Mouse (Mus musculus): ENCODE data around the gene Sinhcaf.

The Sinhcaf gene

GRCm38 (mm10) chr6:148946409-148946742 is at the start of gene Sinhcaf:
Gene Sinhcaf, minus strand, starts transcription at chr6:148946467.
- in situ Hi-C loops (cut with MboI; ENCODE audit: unreplicated experiment in 2 of 2) = no loop called here

GRCm38 (mm10) chr6:148994327-148994999 is 48.2 kb upstream of the Sinhcaf start:
- in situ Hi-C loops (cut with MboI; ENCODE audit: unreplicated experiment in 2 of 2) = loop anchor here (5.0 kb wide), 1 partner anchor 52 kb away; no protein-coding TSS in a partner anchor

- in situ Hi-C loops (cut with MboI; ENCODE audit: unreplicated experiment in 2 of 2) = loop anchor here (5.0 kb wide), 1 partner anchor 51 kb away; no protein-coding TSS in a partner anchor
Measured at GRCm38 (mm10) chr6:148993117-148994077, 47.1 kb upstream of the Sinhcaf start.

- in situ Hi-C loops (cut with MboI; ENCODE audit: unreplicated experiment in 2 of 2) = loop anchor here (5.0 kb wide), 1 partner anchor 50 kb away; no protein-coding TSS in a partner anchor
Measured at GRCm38 (mm10) chr6:148992373-148993116, 46.3 kb upstream of the Sinhcaf start.

- in situ Hi-C loops (cut with MboI; ENCODE audit: unreplicated experiment in 2 of 2) = loop anchor here (5.0 kb wide), 1 partner anchor 50 kb away; no protein-coding TSS in a partner anchor
Measured at GRCm38 (mm10) chr6:148991660-148992372, 45.5 kb upstream of the Sinhcaf start.

- in situ Hi-C loops (cut with MboI; ENCODE audit: unreplicated experiment in 2 of 2) = loop anchor here (5.0 kb wide), 1 partner anchor 48 kb away; no protein-coding TSS in a partner anchor
Measured at GRCm38 (mm10) chr6:148989792-148990491, 43.7 kb upstream of the Sinhcaf start.

GRCm38 (mm10) chr6:148986003-148986402 is 39.7 kb upstream of the Sinhcaf start:
- in situ Hi-C loops (cut with MboI; ENCODE audit: unreplicated experiment in 2 of 2) = no loop called here

GRCm38 (mm10) chr6:148980495-148980894 is 34.2 kb upstream of the Sinhcaf start:
- in situ Hi-C loops (cut with MboI; ENCODE audit: unreplicated experiment in 2 of 2) = no loop called here

- in situ Hi-C loops (cut with MboI; ENCODE audit: unreplicated experiment in 2 of 2) = no loop called here
Measured at GRCm38 (mm10) chr6:148975096-148975495, 28.8 kb upstream of the Sinhcaf start.

GRCm38 (mm10) chr6:148972891-148973290 is 26.6 kb upstream of the Sinhcaf start:
- in situ Hi-C loops (cut with MboI; ENCODE audit: unreplicated experiment in 2 of 2) = no loop called here

- in situ Hi-C loops (cut with MboI; ENCODE audit: unreplicated experiment in 2 of 2) = no loop called here
Measured at GRCm38 (mm10) chr6:148972059-148972848, 26.0 kb upstream of the Sinhcaf start.

- in situ Hi-C loops (cut with MboI; ENCODE audit: unreplicated experiment in 2 of 2) = no loop called here
Measured at GRCm38 (mm10) chr6:148971385-148971940, 25.2 kb upstream of the Sinhcaf start.

- in situ Hi-C loops (cut with MboI; ENCODE audit: unreplicated experiment in 2 of 2) = no loop called here
Measured at GRCm38 (mm10) chr6:148961285-148961684, 15.0 kb upstream of the Sinhcaf start.

- in situ Hi-C loops (cut with MboI; ENCODE audit: unreplicated experiment in 2 of 2) = no loop called here
Measured at GRCm38 (mm10) chr6:148959540-148960238, 13.4 kb upstream of the Sinhcaf start.

GRCm38 (mm10) chr6:148958712-148959111 is 12.4 kb upstream of the Sinhcaf start:
- in situ Hi-C loops (cut with MboI; ENCODE audit: unreplicated experiment in 2 of 2) = no loop called here

- in situ Hi-C loops (cut with MboI; ENCODE audit: unreplicated experiment in 2 of 2) = no loop called here
Measured at GRCm38 (mm10) chr6:148957046-148957445, 10.8 kb upstream of the Sinhcaf start.

GRCm38 (mm10) chr6:148955641-148956420 is 9.6 kb upstream of the Sinhcaf start:
- in situ Hi-C loops (cut with MboI; ENCODE audit: unreplicated experiment in 2 of 2) = no loop called here

All from v-Abl transformed pro-B cells (cell line).